Mouse (Mus musculus) limb, embryonic 14.5 days (tissue): ENCODE measurements at regions not wholly inside any gene's neighbourhood (a gene's known extent, or its start where the extent isn't known, plus 50 kb on each side); places are given as distances from the start of the nearest gene placed in this dataset.

Experiments
- ATAC-seq: fragments of 200-750 bp; cut with Nextera tagmentation; 2 replicates; pipeline ENCODE4 v1.8.0; 2017; ENCODE audit warnings: low read depth, moderate number of reproducible peaks, moderate TSS enrichment; ENCODE audit not compliant: low FRiP score
- DNase-seq: peaks from one replicate; pipeline ENCODE4 v3.0.0-alpha.2; 2015; ENCODE audit warnings: low spot score
- H3K27ac ChIP-seq: fragments of 300-500 bp; sonication (generic); replicated peaks from 2 replicates; pipeline ENCODE4 v1.5.1; 2014; ENCODE audit warnings: low read depth, mild to moderate bottlenecking, low read length, moderate library complexity, mixed read lengths
- H3K27me3 ChIP-seq: fragments of 300-500 bp; sonication (generic); 2 replicates; pipeline ENCODE4 v1.6.1; 2014; ENCODE audit warnings: low read length, mixed read lengths; ENCODE audit not compliant: control insufficient read depth, insufficient read depth
- H3K36me3 ChIP-seq: fragments of 300-500 bp; sonication (generic); 2 replicates; pipeline ENCODE4 v1.6.1; 2014; ENCODE audit warnings: mild to moderate bottlenecking, low read length, moderate library complexity, mixed read lengths; ENCODE audit not compliant: control insufficient read depth, insufficient read depth
- H3K4me1 ChIP-seq: fragments of 300-500 bp; sonication (generic); 2 replicates; pipeline ENCODE4 v1.6.1; 2014; ENCODE audit warnings: antibody characterized with exemption, low read length, mixed read lengths; ENCODE audit not compliant: control insufficient read depth, insufficient read depth
- H3K4me2 ChIP-seq: fragments of 300-500 bp; sonication (generic); replicated peaks from 2 replicates; pipeline ENCODE4 v1.6.1; 2014; ENCODE audit warnings: low read depth, mild to moderate bottlenecking, low read length, moderate library complexity; ENCODE audit not compliant: severe bottlenecking
- H3K4me3 ChIP-seq: fragments of 300-500 bp; sonication (generic); replicated peaks from 2 replicates; pipeline ENCODE4 v1.5.1; 2014; ENCODE audit warnings: low read length
- H3K9ac ChIP-seq: fragments of 300-500 bp; sonication (generic); 2 replicates; pipeline ENCODE4 v1.6.1; 2014; ENCODE audit warnings: mild to moderate bottlenecking, low read depth, low read length, moderate library complexity; ENCODE audit not compliant: severe bottlenecking
- H3K9me3 ChIP-seq: fragments of 300-500 bp; sonication (generic); 2 replicates; pipeline ENCODE4 v1.6.1; 2016; ENCODE audit warnings: low read length; ENCODE audit not compliant: control insufficient read depth
- POLR2A ChIP-seq: fragments of 200-500 bp; IDR thresholded peaks from 2 replicates; pipeline ENCODE4 v1.8.0; 2012; ENCODE audit warnings: inconsistent platforms, mild to moderate bottlenecking, moderate library complexity, borderline replicate concordance; ENCODE audit not compliant: insufficient read depth, insufficient read length; ENCODE audit errors: extremely low read depth
- WGBS: fragments of 180-500 bp; shearing (Covaris S2); extraction: QIAGEN DNeasy Blood & Tissue Kit; methylation state at CpG from one replicate; pipeline ENCODE4 v1.1.7; 2014; 5-methylcytosine and 5-hydroxymethylcytosine counted together

DNA sequence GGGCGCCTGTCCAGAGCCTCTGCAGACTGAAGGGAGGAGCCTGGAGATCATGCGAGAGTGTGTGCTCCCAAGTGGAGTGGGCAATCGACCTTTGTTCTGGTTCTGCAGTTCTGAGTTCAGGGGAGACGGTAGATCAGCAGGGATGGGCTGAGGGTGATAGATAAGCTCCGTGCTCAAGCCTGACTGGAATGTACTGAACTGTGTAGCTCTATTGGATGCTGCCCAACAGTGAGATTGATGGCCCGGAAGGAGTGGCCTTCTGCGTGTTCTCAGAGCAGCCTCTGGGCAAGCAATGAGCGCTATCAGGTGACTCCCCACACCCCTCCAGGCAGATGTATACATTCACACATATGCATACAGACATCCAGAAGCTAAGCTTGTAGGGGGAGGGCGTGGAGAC, 209.1 kb upstream of the Pkn2 start:
- 0 out of 2 replicates have a peak, but pooled peaks cover 3% of the 10 kb centered on the region for H3K4me1 ChIP-seq
- WGBS: 62% methylated on average over 9 of the region's 9 CpGs
- no peak overlapping the region for H3K4me2 ChIP-seq
- ATAC-seq (no peak), DNase-seq (no peak)
- H3K4me3 ChIP-seq: no peak overlapping the region
- TF ChIP-seq POLR2A: no peak
- H3K27ac ChIP-seq: no peak overlapping the region
- no peaks in the 10 kb centered on the region for H3K9me3 ChIP-seq
- no peak overlapping the region for H3K9ac ChIP-seq
- H3K27me3 ChIP-seq: no peaks in the 10 kb centered on the region
- H3K36me3 ChIP-seq: no peaks in the 10 kb centered on the region

- WGBS: 81% methylated on average over 3 of the region's 3 CpGs
- no peaks in the 10 kb centered on the region for H3K36me3 ChIP-seq
- no peaks in the 10 kb centered on the region for H3K27me3 ChIP-seq
- no peak for ATAC-seq
- no peaks in the 10 kb centered on the region for H3K9me3 ChIP-seq
- H3K4me2 ChIP-seq: no peak overlapping the region
- no peak for TF ChIP-seq POLR2A
- no peak overlapping the region for H3K4me3 ChIP-seq
- H3K9ac ChIP-seq: no peak overlapping the region
- 0 out of 2 replicates have a peak, but pooled peaks cover 3% of the 10 kb centered on the region for H3K4me1 ChIP-seq
- DNase-seq: no peak
- H3K27ac ChIP-seq: no peak overlapping the region
Measured at GRCm38 (mm10) chr3:143090316-143090715, 208.5 kb upstream of the Pkn2 start.

DNA sequence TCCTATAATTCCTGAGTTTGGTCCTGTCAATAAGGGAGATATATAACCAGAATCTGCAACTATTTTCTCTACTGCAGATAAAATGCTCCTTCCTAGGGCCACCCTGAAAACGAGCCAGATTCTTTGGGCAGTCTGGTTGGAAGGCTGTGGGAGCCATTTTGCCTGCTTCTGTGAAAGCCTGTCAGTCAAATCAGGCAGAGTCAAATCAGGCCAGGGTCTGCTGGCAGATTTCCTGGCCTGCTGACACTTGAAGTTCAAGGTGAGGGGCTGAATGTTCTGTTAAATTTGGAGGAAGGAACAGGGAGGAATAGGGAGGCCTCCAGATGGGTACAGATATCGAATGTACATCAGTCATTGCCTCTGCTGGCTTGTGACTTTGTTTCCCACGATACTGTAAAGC, 206.0 kb upstream of the Pkn2 start:
- Histone ChIP-seq H3K9me3 (no peaks in the 10 kb centered on the region), H3K4me1 (0 out of 2 replicates have a peak, but pooled peaks cover 3% of the 10 kb centered on the region), H3K4me3 (no peak overlapping the region), H3K27me3 (no peaks in the 10 kb centered on the region), H3K27ac (no peak overlapping the region), H3K4me2 (no peak overlapping the region), H3K36me3 (no peaks in the 10 kb centered on the region), H3K9ac (no peak overlapping the region)
- no peak for TF ChIP-seq POLR2A
- ATAC-seq (no peak), DNase-seq (no peak)
- WGBS: 73% methylated on average over 3 of the region's 3 CpGs

DNA sequence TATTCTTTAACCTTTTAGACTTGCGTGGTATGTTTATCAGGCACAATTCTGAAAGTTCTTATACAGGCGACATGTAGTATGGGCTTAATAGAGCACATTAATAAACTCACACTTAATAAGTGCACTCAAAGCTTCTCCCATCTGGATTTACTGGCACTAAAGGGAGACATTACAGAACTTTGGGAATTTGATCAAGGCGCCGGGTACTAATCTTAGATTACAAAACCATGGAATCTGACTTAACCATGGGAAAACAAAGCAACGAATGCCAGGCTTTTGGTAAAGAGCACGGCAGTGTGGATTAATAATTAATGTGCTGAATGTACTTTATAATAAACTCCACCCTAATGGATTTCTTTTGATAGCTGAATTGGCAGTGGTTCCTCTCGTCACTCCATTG, 196.5 kb upstream of the Pkn2 start:
- TF ChIP-seq POLR2A: no peak
- H3K9ac ChIP-seq: no peak overlapping the region
- no peaks in the 10 kb centered on the region for H3K27me3 ChIP-seq
- H3K27ac ChIP-seq: no peak overlapping the region
- no peak overlapping the region for H3K4me3 ChIP-seq
- WGBS: 85% methylated on average over 7 of the region's 7 CpGs
- no peaks in the 10 kb centered on the region for H3K9me3 ChIP-seq
- H3K36me3 ChIP-seq: no peaks in the 10 kb centered on the region
- H3K4me1 ChIP-seq: no peaks in the 10 kb centered on the region
- no peak for ATAC-seq
- no peak for DNase-seq
- no peak overlapping the region for H3K4me2 ChIP-seq

DNA sequence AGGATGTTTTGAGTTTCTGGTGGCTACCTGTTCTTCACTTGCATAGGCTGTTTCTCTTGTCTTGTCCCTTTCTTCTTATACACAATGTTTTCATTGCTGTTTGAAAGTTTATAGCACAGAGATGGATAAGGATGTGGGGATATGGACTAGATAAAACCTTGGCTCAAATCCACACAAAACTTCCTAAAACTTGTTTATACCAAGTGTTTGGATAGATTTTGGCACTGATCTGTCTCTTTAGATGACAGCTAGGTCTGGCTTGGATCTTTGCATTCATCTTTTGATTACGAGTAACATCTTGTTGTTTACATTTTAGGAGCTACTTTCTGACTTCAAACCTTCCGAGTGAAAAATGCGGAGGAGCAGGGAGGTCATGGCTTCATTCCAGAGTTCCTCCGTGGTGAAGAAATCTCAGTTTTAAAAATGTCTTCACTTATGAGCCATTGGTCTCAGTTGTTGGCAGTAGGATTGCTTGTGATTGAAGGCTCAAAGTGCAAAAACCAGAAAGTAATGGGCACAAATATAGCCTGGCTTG, 190.1 kb upstream of the Pkn2 start:
- H3K9ac ChIP-seq: no peak overlapping the region
- no peak overlapping the region for H3K4me2 ChIP-seq
- no peak for TF ChIP-seq POLR2A
- ATAC-seq (no peak), DNase-seq (no peak)
- WGBS: 71% methylated on average over 4 of the region's 4 CpGs
- no peak overlapping the region for H3K27ac ChIP-seq
- H3K9me3 ChIP-seq: no peaks in the 10 kb centered on the region
- H3K4me3 ChIP-seq: no peak overlapping the region
- H3K27me3 ChIP-seq: no peaks in the 10 kb centered on the region
- no peaks in the 10 kb centered on the region for H3K36me3 ChIP-seq
- no peaks in the 10 kb centered on the region for H3K4me1 ChIP-seq

DNA sequence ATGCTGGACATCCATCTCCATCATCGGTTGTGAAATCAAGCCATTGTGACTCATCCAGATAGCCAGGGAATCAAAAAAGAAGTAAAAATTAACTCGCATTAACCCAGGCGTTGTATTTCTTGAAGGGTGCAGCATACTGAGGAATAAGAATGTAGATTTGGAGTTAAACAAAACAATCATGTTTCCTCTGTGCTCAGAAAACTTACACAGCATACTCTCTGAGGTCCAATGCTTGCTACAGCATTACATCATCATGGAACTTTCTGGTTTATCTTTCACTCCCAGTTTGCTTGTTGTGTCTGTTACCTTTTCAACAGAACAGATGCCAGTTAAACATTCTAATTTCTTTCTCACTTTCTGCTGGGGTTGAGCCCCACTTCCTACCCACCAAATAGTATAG, 173.1 kb upstream of the Pkn2 start:
- H3K9me3 ChIP-seq: no peaks in the 10 kb centered on the region
- no peak overlapping the region for H3K9ac ChIP-seq
- TF ChIP-seq POLR2A: no peak
- DNase-seq (no peak), ATAC-seq (no peak)
- H3K4me1 ChIP-seq: no peaks in the 10 kb centered on the region
- 90% methylated on average over 3 of the region's 3 CpGs for WGBS
- H3K27me3 ChIP-seq: no peaks in the 10 kb centered on the region
- no peak overlapping the region for H3K4me2 ChIP-seq
- no peaks in the 10 kb centered on the region for H3K36me3 ChIP-seq
- H3K27ac ChIP-seq: no peak overlapping the region
- H3K4me3 ChIP-seq: no peak overlapping the region
